Mouse (Mus musculus) frontal cortex, postnatal 25 days (tissue): Measurements from ENCODE around the gene Tssk4.

Experiments
- DNase-seq, 2 experiments: peaks; one replicate each; pipeline ENCODE4 v3.0.0; 2022; ENCODE audit warnings: low spot score in 2 of 2

The Tssk4 gene

DNA sequence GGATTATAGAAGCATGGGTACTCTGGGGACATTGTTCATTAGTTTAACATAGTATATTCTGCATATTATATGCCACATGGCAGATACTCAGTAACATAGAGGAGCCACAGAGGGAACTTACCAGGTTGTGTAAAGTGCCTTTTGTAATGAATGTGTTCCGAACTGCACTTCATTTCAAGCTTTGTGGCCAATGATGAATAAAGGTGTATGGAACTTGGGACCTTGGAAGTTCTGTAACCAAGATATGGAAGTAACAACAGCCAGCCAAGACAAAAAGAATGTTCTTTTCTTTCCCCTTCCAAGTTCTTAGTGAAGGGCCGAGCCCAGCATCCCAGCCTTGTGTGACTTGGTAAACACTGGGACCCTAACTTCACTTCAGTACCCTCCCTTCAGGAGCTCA, at the start of gene Tssk4:
Tssk4 (plus strand) TSS at position 301 of the 400 bp plus-strand sequence.
- DNase-seq: no peak

GRCm38 (mm10) chr14:55603271-55603632, 46.7 kb upstream of the Tssk4 start, which contains the start of gene Irf9:
Gene Irf9, plus strand, starts transcription at chr14:55603571.
- no peak for DNase-seq

- DNase-seq: peak; percentile 75 to 78
Observed at GRCm38 (mm10) chr14:55603633-55604576, 46.1 kb upstream of the Tssk4 start.

DNA sequence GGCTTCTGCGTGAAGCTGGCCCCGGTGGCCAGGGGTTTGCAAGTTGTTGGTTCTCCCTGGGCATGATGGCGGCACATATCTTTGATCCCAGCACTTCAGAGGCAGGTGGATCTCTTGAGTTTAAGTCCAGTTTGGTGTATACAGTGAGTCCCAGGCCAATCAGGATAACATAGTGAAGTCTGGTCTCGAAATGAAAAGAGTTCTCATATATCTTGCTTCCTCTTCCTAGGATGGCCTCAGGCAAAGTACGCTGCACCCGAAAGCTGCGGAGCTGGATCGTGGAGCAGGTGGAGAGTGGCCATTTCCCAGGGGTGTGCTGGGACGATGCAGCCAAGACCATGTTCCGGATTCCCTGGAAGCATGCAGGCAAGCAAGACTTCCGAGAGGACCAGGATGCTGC, 45.2 kb upstream of the Tssk4 start:
- DNase-seq: no peak

GRCm38 (mm10) chr14:55605743-55606459, 44.1 kb upstream of the Tssk4 start:
- DNase-seq: no peak

- no peak for DNase-seq
Observed at GRCm38 (mm10) chr14:55608339-55608738, 41.6 kb upstream of the Tssk4 start.

DNA sequence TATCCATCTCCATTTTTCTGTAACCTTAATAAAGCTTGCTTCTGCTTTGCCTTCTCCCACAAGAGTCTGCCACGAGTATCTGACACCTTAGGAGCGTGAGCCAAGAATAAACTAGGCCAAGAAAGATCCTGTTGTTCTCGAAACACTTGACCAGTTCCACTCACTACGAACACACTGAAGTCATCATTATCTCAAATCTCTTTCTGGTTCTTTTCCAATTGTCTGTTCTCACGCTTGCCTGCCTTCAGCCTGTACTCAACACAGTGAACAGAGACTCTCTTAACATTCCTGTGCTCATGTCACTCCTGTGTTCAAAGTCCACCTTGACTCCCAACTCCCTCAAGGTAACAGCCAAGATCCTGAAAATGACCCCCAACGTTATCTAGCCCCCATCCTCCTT, 36.6 kb upstream of the Tssk4 start:
- DNase-seq: no peak

DNA sequence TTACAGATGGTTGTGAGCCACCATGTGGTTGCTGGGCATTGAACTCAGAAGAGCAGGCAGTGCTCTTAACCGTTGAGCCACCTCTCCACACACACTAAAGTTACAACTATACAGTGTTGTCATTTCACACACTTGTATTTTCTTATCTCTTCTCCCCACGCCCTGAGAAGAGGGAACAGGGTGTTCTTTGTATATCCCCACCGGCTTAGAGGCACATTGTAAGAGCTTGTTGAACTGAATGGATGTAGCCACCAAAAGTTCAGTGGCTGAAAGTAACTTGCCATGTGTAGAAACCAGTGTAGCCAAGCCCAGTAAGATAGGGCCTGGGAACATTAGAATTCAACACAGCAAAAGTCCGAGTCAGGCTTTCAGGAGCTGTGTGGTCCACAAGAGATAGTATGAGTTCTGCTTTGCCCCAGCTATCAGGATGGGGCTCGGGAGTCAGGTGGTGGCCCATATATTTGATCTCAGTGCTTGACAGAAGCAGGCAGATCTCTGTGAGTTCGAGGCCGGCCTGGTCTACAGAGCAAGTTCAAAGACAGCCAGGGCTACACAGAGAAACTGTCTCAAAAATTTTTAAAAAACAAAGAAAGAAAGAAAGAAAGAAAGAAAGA, 35.3 kb upstream of the Tssk4 start:
- no peak for DNase-seq

DNA sequence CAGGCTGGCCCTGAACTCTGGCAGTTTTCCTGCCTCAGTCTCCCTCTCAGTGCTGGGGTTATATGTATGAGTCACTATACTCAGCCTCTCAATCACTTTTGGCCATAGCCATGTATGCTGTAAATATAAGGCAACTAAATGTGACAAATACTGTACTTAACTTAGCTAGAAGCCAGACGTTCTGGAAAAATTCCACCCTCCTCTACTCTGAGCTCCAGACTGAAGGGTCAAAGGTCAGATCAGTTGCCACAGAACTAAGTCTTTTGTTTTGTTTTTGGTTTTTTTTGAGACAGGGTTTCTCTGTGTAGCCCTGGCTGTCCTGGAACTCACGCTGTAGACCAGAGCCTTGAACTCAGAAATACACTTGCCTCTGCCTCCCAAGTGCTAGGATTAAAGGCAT, 34.1 kb upstream of the Tssk4 start:
- DNase-seq: no peak

DNA sequence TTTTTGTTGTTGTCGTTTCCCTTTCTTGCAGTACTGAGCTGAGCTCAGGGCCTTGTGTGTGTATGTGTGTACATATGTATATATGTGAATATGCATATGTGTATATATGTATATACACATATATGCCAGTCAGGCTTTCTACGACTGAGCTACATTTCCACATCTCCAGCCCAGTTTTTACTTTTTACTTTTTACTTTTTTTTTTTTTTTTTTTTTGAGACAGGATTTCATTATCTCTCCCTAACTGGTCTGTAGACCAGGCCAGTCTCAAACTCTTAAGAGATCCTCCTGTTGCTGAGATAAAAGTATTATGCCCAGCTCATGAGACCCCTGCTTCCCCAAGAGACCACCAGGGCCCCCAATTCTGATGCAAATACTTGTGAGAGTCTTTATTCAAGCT, 33.1 kb upstream of the Tssk4 start:
- DNase-seq: no peak

GRCm38 (mm10) chr14:55617822-55618221, 32.2 kb upstream of the Tssk4 start, which contains the start of gene Rec8:
Gene Rec8, plus strand, starts transcription at chr14:55618037.
- no peak for DNase-seq

DNA sequence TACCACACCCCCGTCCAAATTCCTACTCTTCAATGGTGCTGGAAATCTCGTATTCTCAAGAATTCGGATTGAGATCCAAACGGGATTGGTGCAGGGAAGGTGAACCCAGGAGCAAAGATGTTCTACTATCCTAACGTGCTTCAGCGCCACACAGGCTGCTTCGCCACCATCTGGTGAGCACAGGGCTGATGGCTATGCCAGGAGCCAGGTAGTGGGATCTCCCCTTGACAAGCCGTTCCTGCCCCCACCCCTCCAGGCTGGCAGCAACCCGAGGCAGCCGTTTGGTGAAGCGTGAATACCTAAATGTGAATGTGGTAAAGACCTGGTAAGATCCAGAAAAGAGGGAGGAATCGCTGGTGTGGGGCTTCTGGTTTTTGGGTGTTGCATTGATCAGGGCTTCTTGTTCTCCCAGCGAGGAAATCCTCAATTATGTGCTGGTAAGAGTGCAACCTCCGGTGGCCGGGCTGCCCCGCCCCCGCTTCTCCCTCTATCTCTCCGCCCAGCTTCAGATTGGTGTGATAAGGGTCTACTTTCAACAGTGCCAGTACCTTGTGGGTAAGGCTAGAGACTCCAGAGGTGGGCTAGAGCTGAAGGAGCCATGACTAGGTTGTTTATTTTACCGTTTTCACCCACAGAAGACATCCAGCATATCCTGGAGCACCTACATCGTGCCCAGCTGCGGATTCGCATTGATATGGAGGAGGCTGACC, 31.3 kb upstream of the Tssk4 start:
- no peak for DNase-seq

DNA sequence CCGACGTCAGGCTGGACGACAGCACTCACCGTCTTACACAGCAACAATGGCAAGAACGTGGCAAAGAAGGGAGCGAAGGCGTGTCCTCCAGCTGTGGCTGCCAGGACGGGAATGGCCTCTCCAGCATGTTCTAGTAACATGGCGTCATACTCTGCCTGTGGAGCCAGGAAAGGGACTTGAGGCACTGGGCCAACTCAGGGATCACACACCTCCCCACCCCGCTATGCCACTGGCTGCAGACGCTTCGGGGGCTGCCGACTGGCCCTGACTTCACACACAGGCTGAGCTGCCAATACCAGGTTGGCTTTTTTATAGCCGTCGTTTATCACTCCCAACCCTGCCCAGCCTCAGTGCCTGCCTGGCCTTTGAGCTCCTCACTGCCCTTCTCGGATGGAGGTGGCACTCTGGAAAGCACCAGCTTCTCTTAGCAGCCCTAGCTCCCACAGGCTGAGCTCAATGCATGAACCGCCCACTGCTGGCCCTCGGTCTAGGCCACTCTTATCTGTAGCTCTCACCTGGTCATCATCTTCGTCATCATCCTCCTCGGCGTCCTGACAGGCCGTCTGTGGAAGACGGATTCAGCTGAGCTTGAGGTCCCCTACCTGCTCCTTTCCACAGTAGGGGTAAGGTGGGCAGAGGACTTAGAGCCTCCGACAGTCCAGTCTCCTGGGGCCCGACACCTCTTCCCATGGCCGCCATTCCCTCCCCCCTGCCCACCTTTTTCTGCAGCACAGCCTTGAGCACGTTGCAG, 21.7 kb upstream of the Tssk4 start:
- no peak for DNase-seq

GRCm38 (mm10) chr14:55629312-55629711, 20.7 kb upstream of the Tssk4 start:
- peak; percentile 25 to 41 for DNase-seq

DNA sequence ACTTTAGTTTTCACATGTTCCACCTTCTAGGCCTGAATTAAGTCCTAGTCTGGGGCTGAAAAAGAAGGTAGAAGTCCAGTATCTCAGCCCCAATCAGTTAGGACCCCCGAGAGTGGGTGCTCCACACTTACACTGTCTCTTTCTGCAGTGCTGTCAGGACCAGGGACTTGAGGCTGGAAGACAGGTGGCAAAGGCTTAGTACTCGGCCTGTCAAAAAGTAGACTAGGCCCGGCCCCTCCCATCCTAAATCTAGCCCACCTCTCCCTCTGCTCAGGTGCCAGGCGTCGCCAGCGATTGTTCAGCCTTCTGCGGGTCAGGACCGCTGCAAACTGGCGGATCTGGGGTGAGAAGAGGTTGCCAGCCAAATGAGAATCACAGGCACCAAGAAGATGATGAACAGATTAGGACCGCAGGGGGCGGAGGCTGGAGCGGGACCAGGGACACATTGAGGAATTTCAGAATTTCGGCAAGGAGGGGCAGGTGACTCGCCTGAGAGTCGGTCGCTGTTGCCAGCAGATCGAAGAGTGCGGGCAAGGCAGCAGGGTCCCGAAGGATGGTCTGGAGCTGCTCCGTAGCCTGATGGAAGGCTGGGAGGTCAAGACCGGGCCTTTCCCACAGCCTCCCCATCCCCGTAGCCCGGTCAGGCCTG, 15.0 kb upstream of the Tssk4 start:
- DNase-seq: no peak

DNA sequence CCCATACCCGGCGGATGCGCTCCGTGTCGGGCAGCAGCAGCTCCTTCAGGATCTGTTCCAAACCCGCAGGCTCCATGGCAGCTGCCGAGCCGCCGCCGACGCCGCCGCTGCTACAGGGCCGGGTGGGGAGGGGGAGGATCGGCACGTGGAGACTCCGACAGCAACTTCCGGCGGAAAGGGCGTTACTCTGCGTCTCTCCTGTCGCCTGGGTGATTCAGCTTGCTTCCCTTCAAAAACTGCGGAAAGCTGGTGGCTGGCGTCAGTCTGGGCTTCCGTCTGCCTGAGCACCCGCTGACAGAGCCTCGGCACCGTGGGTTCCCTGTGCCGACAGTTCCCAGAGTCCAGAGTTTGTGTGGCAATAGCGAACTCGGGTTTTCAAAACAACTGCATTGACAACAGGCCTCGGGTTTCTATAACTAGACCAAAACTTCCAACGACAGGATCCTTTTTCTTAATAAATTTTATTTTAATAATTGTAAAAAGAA, 14.4 kb upstream of the Tssk4 start, which contains the start of gene Ipo4:
Ipo4 (minus strand) TSS at position 435 of the 485 bp plus-strand sequence.
- peak; percentile 64 to 79 for DNase-seq

- DNase-seq: no peak
Observed at GRCm38 (mm10) chr14:55637795-55638194, 12.2 kb upstream of the Tssk4 start, which contains the start of gene Gm49378. Gene Gm49378, minus strand, starts transcription at chr14:55637895.

GRCm38 (mm10) chr14:55640816-55641215, 9.2 kb upstream of the Tssk4 start:
- DNase-seq: no peak

DNA sequence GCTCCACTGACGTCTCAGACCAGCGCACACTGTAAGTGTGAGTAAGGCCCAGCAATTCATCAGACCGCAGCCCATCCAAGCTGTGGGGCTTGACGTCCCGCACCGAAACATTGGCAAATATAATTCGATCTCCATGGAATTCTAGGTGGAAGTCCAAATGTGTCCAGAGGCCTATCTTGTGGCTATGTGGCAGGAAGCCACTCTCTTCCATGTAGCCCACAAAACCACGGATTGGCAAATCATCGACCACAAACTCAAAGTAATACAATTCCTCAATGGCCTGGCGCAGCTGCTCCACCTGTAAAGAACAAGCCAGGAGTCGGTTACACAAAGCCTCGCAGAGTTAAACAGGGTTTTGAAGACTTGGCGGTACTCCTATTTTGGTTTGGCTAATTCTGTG, 8.7 kb upstream of the Tssk4 start:
- no peak for DNase-seq

- no peak for DNase-seq
Observed at GRCm38 (mm10) chr14:55642679-55643059, 7.3 kb upstream of the Tssk4 start.
